Mouse (Mus musculus) heart, postnatal 36 days (tissue): ENCODE measurements around the gene Exoc6b. TPM values are rescaled to one million over a fixed set of nuclear protein-coding genes. Genes with fewer than 3 reads are reported as not detected.

Source experiments
- DNase-seq, 2 experiments: peaks; one replicate each; pipeline ENCODE4 v3.0.0; 2021 to 2022
- intact Hi-C: fragments of 180-260 bp; cut with DNase I; formaldehyde crosslinking; loops from one replicate; pipeline ENCODE4 v1.15.1; 2025
- total RNA-seq, 2 experiments: library from RNA; stranded (reverse); gene quantifications; 2 replicates each; pipeline ENCODE4 v1.2.3; 2021

The Exoc6b gene
- total RNA-seq, 2 experiments from 2014 or later = 20.6 to 21.4 TPM

- intact Hi-C loops = no loop called here
- DNase-seq = no peak
Measured at GRCm38 (mm10) chr6:84751409-84751808, 317.9 kb downstream of the Exoc6b start.

- DNase-seq = no peak
- intact Hi-C loops = no loop called here
Measured at GRCm38 (mm10) chr6:84746847-84747395, 322.4 kb downstream of the Exoc6b start.

GRCm38 (mm10) chr6:84746193-84746846, 323.0 kb downstream of the Exoc6b start:
- intact Hi-C loops = no loop called here
- no peak for DNase-seq

DNA sequence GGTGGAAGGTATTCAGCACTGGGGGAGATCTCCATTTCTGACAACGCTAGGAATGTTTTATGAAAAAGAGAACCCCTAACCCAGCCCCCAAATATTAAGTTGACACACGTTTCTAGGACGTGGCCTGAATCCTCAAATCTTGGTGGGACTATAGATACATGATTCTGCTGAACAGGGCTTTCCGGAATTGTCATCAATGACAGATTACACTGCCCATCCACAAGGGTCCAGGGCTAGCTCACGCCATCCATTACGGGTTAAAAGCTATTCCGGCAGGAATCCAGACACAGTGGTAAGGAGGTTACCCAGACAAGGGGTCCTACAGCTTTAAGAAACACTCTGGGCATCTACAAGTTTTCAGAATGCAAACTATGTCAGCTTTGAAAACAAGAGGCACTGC, 323.7 kb downstream of the Exoc6b start:
- intact Hi-C loops = no loop called here
- DNase-seq = no peak

- no peak for DNase-seq
Measured at GRCm38 (mm10) chr6:84742227-84742626, 327.1 kb downstream of the Exoc6b start.

DNA sequence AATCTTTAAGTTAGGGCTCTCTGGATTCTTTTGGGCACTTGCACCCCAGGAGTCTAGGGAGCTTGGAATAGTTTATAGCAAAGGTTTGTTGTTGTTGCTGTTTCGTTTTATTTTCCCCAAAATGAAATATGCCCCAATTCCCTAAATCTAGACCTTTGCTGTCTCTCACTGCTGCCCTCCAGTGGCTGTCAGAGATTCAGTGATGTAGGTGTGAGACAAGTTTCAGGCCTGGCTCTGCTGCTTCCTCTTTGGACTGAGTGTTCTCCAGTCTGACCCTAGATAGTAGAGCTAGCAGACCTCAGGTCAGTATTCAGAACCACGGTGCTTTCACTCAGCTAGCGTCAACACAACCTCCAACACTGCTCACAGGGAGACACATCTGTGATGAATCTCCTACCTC, 332.4 kb downstream of the Exoc6b start:
- intact Hi-C loops = no loop called here
- DNase-seq = peak; percentile 49 to 61

More at GRCm38 (mm10) chr6:84742227-84742626, 327.1 kb downstream of the Exoc6b start:
- intact Hi-C loops = no loop called here

- intact Hi-C loops = no loop called here
- no peak for DNase-seq
Measured at GRCm38 (mm10) chr6:84726876-84727275, 342.4 kb downstream of the Exoc6b start.

GRCm38 (mm10) chr6:84713171-84713570, 356.1 kb downstream of the Exoc6b start:
- no peak for DNase-seq
- intact Hi-C loops = no loop called here

DNA sequence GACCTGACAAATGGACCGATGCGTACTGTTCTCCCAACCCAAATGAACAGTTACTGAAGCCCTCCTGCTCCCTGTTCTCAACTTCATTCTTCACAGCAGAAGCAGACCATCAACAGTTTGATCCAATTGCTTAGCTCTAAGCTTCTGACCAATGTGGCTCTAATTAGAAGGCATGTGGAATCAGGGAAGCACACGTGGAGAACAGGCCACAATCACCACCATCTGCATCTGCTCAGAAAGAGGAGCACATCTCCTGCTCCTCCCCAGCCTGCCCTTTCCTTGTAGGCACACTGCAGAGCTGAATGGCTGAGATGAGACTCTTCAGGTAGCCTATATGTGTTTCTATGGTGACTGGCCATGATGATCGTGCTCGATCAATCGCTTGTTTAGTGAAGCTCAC, 358.5 kb downstream of the Exoc6b start:
- DNase-seq = no peak
- intact Hi-C loops = no loop called here

GRCm38 (mm10) chr6:84708631-84709030, 360.7 kb downstream of the Exoc6b start:
- intact Hi-C loops = no loop called here
- no peak for DNase-seq

DNA sequence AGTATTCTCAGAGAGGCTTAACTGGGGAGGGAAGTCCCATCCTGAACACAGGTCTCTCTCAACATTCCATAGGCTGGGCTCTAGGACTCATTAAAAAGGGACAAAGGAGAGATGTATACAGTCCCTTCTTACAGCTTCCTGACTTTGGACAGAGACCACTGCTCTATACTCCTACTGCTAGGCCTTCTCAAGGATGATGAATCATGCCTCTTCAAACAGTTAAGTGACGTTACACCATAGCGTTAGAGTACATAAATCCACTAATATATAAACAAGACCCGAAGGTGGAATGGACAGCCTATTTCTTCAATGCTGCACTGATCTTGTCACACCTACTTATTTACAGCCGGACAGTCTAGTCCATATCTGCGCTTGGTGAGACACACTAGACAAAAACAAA, 369.7 kb downstream of the Exoc6b start:
- no peak for DNase-seq
- intact Hi-C loops = no loop called here

GRCm38 (mm10) chr6:84698288-84698673, 371.0 kb downstream of the Exoc6b start:
- DNase-seq = no peak
- intact Hi-C loops = no loop called here

GRCm38 (mm10) chr6:84697474-84698287, 371.6 kb downstream of the Exoc6b start:
- peak; percentile 35 to 45 for DNase-seq
- intact Hi-C loops = no loop called here

DNA sequence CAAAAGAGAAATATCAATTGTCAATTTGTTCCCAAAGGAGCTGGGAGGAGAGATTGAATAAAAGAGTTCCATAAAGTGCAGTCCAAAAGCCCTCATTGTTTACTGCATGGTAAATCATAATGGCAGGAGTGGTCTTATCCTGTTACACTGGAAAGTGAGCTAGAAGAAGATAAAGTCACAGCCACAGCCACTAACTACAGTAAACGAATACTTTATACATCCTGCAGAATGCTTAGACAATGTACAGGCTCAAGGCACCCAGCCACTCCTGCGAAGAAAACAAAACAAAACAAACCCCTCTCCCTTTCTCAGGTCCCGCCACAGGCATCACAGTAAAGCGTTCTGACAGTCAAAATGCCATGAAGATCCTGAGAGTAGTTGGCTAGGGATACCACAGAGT, 375.5 kb downstream of the Exoc6b start:
- DNase-seq = no peak
- intact Hi-C loops = loop anchor here (1.0 kb wide), 1 partner anchor 19 kb away; no protein-coding TSS in a partner anchor

- no peak for DNase-seq
- intact Hi-C loops = no loop called here
Measured at GRCm38 (mm10) chr6:84693204-84693603, 376.1 kb downstream of the Exoc6b start.

- DNase-seq = no peak
- intact Hi-C loops = no loop called here
Measured at GRCm38 (mm10) chr6:84691907-84692306, 377.4 kb downstream of the Exoc6b start.

DNA sequence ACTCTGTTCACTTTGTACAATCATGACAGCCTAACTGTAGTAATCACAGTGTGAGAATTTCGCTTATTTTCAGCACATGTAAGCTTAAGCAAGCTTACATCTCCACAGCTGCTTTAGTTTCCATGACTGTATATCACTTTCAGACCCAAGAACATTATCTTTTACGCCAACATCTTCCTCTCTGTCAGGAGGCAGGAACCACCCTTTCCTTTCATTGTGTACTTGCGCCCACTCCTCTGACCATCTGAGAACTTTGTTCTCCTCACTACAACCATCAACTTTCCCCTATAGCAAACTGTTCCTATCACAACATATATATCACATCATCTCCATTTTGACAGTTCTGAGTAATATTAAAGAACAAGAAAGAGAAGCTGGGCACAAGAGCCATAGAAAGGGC, 391.5 kb downstream of the Exoc6b start:
- no peak for DNase-seq
- intact Hi-C loops = no loop called here

GRCm38 (mm10) chr6:84674936-84675335, 394.4 kb downstream of the Exoc6b start:
- intact Hi-C loops = loop anchor here (1.0 kb wide), 1 partner anchor 19 kb away; no protein-coding TSS in a partner anchor
- no peak for DNase-seq

DNA sequence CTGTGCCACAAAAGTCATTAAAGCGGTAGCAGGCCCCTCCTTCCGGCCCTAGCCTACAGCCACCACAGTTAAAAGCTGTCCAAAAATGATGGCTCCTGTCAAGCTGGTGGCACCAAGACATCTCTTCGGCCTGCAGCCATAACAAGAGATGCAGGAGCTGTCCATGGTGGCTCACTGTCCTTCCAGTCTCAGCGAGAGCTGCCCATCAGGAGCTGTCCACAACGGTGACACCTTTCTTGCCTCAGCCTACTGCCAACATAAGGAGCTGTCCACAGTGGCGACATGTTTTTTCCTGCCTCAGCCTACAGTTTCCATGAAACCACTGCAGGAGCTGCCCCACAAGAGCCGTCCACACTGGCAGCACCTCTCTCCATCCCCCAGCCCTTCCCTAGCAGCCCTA, 395.2 kb downstream of the Exoc6b start:
- DNase-seq = no peak
- intact Hi-C loops = no loop called here

- DNase-seq = no peak
- intact Hi-C loops = no loop called here
Measured at GRCm38 (mm10) chr6:84661451-84662112, 407.7 kb downstream of the Exoc6b start.

GRCm38 (mm10) chr6:84660982-84661381, 408.3 kb downstream of the Exoc6b start:
- no peak for DNase-seq
- intact Hi-C loops = no loop called here
